Mouse (Mus musculus): ENCODE results near the gene Gm29609.

Gene Gm29609

DNA sequence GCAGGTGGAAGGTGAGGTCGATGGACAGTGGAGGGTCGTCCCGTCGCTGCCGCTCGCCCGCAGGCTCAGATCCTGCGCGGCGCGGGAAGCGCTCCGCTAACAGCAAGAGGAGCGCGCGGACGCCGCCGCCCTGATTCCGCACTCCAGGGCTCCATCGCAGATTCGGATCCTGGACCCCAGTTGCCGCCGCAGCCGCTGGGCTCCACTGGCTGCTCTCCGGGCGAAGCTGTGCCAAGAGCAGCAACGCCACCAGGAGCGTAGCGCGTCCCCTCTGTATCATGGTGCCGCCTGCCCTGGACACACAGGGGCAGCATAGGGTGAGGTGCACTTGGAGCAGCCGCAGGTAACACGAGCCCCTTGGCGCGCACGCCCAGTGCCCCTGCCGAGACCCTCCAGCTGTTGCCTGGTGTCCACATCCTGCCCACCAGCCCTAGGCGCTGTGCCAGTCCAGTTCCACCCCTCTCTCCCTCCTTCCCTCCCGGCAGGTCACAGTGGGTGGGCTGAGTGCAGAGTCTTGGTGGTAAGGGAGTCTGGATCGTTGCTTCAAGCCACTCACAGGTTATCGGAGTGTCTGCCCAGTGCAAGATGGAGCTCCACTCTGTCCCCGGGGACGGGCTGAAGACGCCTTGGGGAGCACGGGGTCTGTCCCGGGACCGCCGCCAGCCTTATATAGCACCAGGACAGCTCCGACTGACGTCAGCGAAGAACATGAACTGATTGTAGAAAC lies 41.3 kb downstream of the Gm29609 start, which contains the start of gene Ucn:
TSS of gene Ucn (minus strand) at position 589 of the 727 bp plus-strand sequence.
- peak in 1 of 2 experiments; percentile 25 for DNase-seq

DNA sequence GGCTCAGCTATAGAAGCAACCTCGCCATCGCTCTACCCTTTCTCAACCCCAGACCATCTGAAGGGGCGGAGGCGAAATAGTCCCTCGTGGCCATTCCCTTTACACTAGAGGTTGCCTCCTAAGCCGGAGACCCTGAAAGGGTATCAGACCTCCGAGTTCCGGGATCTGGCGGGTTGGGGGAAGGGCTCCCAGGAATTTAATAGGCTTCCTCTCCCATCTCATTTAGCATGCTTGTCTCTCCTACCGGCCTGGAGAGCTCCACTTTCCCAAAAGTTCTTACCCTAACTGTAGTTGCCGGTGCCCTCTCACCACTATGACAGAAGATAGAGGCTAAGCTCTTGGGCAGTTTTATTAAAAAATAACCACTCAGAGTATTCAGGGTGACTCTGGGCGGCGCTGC lies 42.1 kb downstream of the Gm29609 start:
- DNase-seq, result no peak

DNA sequence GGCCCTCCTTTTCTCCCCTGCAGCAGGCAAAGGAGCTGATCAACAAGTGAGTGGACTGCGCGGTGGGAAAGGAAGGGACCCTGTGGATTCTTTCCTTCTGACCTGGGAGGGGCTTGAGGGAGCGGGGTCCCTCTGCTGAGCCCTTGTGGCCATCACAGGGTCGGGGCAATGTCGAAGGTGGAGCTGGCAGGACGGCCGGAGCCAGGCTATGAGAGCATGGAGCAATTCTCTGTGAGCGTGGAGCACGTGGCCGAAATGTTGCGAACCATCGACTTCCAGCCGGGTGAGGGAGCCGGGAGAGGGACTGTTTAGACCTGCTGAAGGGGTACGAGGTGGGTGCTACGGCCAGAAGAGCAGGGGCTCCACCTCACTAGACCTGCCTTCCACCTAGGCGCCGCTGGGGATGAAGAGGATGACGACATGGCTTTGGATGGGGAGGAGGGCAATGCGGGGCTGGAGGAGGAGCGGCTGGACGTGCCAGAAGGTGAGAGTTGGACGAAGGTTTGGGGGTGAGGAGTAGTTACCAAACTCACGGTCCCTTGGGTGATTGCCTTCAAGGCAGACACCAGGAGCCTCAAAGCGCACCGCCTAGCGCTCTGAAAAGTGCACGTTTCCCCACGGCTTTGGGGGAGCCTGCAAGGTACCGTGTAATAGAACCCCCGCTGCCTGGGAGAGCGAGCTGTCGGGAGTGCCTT lies 42.8 kb downstream of the Gm29609 start:
- DNase-seq, result no peak

DNA sequence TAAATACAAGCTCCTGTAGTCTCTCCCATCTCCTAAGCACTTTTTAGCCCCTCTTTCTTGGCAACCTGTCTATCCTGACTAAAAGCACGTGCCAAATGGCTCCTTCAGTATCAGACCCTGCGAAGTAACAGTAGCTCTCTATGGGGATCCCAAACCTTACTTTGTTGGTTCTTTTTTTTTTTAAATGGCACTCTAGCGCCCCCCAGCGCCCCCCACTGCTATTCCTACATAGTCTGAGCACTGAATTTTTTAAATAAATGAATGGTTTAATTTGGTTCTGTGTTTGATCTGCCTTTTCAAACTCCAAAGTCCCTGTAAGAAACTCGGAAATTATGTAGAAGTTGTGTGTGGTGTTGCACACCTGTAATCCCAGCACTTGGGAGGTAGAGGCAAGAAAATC lies 53.7 kb downstream of the Gm29609 start:
- DNase-seq, result no peak

DNA sequence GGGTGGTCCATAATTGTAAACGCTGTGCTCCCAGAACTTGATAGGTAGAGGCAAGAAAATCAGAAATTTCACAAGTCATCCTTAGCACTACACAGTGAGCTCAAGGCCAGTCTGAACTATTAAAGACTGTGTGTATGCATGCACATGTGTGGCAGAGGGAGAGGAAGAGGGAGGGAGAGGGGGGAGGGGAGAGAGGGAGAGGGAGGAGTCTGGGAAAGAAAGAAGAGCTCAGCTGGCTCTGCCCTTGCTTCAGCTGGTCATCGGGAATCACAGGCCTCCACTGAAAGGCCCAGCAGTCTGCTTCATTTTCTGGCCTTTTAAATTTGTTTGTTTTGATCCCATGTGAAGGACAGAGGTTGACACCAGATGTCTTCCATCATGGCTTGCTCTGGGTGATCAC lies 56.2 kb downstream of the Gm29609 start:
- no peak for DNase-seq

DNA sequence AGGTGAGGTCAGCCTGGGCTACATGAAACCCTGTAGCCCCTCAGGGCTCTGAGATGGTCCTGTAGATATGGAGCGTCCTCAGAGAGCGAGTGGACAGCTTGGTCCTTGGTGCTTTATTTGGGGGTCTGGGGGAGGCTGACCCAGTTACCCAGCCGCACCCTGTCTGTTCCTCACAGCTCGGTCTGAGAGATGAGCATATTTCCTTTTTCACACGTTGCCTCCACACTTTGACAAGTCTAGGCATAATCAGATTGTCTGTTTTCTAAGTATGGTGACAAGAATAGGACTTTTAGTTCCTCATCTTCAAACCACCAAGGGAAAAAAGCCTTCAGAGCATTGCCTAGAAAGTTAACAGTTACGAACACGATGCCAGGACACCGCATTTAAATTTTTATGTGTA lies 58.6 kb downstream of the Gm29609 start:
- DNase-seq, result no peak

DNA sequence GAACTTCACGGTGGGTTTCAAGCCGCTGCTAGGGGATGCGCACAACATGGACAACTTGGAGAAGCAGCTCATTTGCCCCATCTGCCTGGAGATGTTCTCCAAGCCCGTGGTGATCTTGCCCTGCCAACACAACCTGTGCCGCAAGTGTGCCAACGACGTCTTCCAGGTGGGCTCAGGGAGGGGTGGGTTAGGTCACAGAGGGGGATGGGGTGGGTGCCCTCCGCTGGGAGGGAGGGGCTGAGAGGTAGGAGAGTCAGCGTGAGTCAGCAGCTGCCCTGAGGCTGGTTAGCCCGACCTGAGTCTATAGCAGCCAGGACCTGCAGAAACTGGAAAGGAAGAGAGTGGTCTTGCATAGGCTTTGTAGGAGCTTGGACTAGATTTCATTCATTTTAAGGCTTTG lies 62.8 kb downstream of the Gm29609 start:
- no peak for DNase-seq

DNA sequence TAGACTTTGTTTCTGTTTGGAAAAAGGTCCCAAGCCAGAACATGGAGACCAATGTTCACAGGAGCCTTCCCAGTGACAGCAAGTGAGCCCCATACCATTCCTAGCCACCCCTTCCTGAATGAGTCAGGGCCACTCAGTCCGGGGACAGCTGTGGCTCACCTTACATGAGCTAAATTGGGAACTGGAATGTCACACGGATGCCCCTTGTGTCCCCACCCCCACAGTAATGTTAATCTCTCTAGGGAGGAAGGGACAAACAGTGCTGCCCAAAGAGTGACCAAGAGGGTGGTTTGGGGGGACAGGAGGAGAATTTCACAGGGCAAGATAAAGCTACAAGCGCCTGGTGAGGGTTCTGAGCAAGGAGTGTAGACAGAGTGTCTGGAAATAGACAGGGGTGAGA lies 63.4 kb downstream of the Gm29609 start, which contains the start of gene Trim54:
TSS of gene Trim54 (plus strand) at position 359 of the 400 bp plus-strand sequence.
- DNase-seq, result no peak

DNA sequence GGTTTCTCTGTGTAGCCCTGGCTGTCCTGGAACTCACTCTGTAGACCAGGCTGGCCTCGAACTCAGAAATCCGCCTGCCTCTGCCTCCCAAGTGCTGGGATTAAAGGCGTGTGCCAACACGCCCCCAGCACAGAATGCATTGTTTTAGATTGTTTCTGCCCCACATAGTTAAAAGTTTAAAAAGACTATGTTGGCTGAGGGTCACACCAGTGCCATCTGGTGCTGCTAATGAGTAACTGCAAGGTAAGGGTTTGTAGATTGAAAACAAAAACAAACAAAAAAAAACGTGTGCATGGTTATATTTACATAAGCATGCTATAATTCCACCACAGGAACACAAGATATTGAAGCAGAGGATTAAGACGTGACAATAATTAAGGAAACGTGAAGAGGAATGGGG lies 68.9 kb downstream of the Gm29609 start:
- DNase-seq, result no peak

DNA sequence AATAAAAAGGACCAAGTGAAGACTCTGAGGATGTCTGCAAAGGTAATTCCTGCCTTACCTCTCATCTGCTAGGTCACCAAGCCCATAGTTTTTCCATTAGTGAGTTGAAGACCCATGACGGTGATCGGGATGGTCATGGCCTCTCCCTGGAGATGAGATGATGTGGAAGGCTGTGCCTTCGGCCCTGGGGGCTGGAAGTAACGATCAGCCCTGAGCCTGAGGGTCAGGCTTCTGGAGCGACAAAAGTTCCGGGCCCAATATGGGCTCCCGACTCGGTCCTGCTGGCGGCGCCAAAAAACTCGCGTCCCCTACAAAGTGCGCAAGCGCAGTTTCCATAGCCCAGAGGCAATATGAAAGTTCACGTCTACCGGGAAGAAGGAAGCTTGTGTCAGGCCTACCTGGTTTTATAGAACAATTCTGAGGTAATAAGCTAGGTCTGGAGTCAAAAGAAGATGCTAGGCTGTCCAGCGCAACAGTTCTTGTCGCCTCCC lies 71.7 kb downstream of the Gm29609 start, which contains the start of gene Slc30a3:
TSS of gene Slc30a3 (minus strand) at position 238 of the 491 bp plus-strand sequence.
- DNase-seq, result no peak

DNA sequence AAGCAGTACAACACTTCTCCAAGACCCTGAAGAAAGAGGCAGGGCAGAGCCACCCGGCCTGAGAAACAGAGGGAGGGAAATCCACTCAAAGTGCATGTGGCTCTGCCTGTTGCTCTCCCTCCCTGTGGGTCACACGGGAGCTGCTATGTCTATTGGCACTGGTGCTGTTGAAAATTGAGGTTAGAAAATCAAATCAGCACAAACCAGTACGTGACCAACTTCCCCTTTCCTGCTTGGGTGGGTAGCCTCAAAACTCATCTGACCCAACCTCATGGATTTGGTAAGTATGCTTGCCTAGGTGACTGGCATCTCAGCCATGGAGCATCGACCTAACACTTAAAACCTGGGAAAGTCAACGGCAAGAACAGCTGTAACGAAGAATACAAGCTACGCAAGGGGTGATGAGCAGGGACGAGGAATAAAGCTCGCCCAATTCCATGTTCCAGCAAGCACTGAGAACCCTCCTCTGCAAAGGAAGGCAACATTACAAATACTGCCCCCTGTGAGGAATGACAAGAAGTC lies 73.8 kb downstream of the Gm29609 start, which contains the start of gene Dnajc5g:
TSS of gene Dnajc5g (plus strand) at position 472 of the 522 bp plus-strand sequence.
- no peak for DNase-seq

DNA sequence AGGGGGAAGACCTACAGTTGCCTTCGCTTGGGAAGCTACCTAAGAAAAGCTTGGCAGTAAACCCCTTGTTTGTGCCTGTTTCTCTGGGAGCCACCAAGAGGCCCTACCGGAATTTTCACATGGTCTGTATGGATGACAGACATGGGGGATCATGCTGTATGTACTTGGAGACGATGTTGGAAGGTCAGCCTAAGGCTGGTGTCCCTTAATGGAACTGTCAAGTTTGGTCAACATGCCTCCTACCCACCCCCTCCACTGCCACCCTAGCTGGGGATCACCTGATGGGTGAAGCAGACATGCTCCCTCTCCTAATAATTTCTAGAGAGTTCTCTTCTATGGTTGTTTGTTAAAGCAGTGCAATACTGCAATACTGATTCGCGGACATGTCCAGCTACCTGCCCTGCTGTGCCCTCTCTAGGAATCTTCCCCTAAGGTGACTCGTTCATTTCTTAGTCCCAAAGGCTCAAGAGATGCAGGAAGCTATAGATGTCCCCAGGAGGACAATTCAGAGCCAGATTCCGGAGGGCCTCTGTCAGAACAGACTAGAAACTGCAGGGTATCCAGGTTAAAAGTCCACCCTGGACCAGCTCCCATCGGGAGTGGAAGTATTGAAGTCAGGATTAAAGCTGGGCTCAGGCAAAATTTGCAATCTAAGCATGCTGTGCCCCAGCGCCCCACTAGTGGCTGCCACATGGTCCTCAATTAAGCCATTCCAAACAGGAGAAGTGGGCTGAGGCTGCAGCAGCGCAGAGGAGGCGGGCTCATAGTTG lies 83.8 kb downstream of the Gm29609 start:
- DNase-seq, result no peak

DNA sequence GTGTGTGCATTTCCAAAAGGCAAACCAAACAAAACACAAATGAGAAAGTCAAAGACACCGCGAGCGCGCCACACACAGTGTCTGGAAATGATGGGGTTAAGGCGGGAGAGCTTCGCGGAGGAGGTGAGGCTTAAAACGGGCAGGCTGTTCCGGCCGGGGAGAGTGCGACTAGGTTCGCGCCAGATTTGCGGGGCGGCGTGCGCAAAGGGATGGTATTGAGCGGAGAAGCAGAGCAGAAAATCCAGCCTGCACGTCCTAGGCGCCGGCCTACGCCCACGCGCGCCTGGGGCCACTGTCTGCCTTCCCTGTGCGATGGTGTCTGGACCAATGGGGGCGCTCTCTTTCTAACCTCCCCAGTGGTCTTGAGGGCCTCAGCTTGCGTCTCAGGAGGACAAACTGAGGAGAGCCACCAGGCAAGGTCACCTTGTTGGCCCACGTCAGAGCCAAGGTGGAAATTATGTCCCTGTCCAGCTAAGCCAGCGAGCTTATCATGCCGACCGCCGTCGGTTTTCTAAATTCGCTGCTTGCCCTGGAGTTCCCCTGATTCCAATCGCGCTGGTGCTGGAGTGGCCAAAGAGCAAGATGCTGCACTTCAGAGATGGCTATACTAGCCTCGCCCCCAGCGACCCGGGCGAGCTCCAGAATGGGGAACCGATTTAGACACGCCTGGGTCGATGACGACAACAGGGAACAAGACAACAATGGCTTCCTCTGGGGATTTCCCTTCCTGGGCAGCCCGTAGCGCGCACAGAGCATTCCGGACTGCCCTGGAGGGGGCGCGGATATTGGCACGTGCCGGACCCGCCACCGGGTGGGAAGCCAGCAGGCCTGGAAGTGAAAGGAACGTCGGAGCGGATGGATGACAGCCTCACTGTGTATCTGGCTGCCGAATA lies 84.7 kb downstream of the Gm29609 start:
- DNase-seq, result peak in 1 of 2 experiments; percentile 38
